Mouse (Mus musculus) thymus, postnatal 0 days (tissue): Measurements from ENCODE around the gene Tpi1. TPM values are rescaled to one million over a fixed set of nuclear protein-coding genes. Genes with fewer than 3 reads are reported as not detected.
"Not testable (repeated sequence)": the region's sequence is repeated elsewhere in the genome, so short reads cannot be mapped to it uniquely, and the experiment has no call there.

Experiments used
- DNase-seq: peaks from one replicate; pipeline ENCODE4 v3.0.0-alpha.2; 2015; ENCODE audit warnings: low spot score
- polyA plus RNA-seq: library from polyadenylated mRNA; unstranded; fragments of >200 nt; fragmentation: Nextera tagmentation; extraction: Ambion mirVana; gene quantifications from 2 replicates; pipeline ENCODE4 v1.2.1, GENCODE M21; 2015

The Tpi1 gene
- polyA plus RNA-seq, 1 experiment from 2014 or later, result 231 TPM

DNA sequence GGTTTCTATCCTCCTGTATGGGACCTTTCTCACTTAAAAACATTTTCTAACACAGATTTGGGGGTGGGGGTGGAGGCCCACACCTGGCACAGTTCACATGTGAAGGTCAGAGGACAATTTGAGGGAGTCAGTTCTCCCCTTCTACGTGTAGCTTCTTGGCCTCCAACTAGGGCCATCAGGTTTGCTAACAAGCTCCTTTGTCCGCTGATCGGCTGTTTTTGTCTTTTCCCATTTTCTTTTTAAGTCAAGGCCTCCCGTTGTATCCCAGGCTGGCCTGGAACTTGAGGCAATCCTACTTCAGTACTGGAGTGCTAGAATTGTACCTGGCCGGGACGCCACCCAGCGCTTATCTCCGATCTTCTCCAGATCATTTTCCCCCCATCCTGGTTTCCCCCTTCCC is 17.6 kb upstream of the Tpi1 start:
- no peak for DNase-seq

DNA sequence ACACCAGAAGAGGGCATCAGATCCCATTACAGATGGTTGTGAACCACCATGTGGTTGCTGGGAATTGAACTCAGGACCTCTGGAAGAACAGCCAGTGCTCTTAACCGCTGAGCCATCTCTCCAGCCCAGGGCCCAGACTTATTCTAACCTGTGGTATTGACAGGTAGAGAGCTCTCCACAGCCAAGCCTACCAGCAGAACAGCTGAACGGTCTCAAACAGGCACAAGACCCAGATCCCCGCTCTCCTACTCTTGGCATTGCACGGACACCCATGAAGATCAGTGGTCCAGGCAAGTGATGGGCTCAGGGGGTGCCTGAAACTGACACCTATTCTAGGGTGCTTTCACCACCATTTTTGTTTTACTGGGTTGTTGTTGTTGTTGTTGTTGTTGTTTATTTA is 17.1 kb upstream of the Tpi1 start:
- DNase-seq, result not testable (repeated sequence)

DNA sequence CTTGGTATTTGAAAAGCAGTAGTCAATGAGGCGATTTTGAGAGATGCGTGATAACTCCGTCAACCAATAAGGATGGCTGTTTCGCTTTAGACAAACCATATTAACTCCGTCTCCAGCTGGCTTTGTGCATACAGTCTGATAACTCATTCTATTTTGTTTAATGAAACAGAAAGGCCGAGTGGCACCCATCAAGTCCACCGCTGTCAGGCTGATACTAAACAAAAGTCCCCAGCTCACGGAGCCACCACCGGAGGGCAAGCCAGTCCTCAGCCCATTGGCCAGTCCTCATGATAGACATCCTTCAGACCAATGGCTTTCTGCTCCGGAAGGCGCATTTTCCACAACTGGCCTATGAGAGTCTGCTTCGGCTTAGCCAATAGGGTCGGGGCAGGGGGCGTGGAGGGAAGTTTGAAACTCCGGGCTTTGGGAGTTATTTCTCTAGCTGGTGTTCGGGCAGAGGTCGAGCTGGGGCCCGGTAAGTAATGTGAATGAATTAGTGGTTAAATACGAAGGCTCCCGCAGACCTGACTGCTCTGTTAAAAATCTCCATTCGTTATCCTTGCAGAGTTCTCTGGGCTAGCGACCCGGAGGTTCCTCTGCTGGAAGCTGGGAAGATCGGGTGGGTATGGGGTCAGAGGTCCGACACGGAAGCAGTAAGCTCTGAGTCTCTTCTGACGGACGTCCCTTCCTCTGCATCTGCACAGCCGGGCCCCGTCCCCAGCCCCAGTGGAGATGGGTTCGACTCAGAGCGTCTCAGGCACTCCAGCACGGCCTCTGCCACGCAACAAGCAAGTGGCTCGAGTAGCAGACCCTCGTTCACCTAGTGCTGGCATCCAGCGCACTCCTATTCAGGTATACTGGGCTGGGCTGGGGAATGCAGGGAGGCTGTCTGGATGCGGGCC is 16.0 kb upstream of the Tpi1 start:
- peak; percentile 96 for DNase-seq

DNA sequence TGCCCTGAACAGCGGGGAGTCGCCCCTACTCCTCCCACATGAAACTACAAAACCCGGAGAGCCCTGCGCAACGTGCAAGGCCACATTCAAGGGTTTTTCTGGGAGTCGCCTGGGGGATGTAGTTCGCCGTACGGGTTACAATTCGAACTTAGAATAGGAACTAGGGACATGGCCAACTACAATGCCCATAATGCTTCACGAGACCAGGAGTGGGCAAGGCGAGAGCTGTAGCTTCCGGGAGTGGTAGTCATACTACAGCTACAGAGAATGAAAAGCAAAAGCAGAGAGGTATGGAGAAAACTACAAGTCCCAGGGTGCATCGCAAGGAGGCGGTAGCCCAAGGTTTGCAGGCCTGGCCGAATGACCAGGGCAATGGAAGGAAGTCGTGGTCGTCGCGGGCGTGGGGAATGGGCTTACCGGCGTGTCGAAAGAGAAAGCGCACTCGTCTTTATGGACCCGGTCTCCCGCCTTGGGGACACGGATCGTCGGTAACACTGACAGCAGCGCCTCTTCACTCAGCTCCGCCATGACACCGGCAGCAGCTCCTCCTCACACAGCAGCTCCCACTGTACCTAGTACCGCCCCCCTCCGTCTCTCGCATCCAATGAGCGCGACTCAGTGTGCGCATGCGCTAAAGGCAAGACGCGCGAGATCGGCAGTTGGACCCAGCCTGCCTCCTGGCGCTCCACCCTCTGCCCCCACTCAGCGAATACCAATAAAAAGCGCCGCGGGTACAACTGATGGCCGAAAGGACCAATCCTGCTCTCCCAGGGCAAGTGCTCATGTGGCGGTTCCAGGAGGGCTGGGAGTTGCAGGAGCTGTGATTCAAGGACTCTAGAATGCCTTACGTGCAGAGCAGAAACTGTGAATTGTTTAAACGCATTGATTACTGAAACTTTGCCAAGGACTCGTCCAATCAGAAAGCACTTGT is 15.0 kb upstream of the Tpi1 start, which contains the start of the genes Usp5 and Cdca3:
Usp5 (minus strand) TSS at position 617 of the 931 bp plus-strand sequence.
Cdca3 (plus strand) TSS at position 680 of the 931 bp plus-strand sequence.
- DNase-seq, result peak; percentile 100

DNA sequence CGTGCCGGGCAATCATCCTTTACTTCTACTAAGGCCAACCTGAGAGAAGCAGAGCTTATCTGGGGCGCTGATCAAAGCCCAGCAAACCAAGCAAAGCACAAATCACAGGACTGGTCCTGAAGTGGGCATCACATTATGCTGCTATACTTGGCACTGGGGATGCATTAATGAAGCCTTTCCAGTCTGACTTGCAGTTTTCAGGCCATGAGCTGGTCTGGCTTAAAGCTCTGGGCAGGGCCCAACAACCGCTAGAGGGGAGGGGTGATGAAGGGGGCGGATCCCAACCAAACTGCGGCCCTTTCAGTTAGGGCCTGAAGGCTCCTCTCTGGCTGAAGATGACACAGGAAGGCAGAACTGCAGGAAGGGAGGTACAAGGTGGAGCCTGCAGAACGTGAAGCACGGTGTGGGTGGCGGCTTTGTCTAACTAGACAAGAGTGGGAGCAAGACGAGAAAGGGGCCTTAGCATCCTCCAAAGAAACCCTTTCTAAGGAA is 14.1 kb upstream of the Tpi1 start:
- peak; percentile 32 for DNase-seq

DNA sequence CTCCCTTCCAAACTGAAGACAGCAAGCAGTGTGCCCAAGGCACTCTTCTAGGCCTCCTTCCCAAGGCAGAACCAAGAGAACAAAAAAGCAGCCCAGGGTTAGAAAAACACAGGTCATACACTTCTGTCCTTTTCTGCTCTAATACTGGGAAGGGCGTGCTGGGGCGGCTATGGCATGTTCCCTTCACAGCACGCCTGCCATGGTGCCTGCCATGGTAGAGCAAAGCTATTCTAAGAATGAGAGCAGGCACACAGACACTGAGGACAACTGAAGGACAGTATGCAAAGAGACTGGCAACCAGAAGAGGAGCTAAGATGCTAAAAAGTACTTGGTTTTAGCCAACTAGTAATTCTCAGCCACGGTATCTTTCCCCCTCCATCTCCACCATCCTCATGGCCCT is 8.0 kb upstream of the Tpi1 start:
- DNase-seq, result no peak

- DNase-seq, result no peak
These were observed 6.8 kb upstream of the Tpi1 start for GRCm38 (mm10) chr6:124820891-124821290.

DNA sequence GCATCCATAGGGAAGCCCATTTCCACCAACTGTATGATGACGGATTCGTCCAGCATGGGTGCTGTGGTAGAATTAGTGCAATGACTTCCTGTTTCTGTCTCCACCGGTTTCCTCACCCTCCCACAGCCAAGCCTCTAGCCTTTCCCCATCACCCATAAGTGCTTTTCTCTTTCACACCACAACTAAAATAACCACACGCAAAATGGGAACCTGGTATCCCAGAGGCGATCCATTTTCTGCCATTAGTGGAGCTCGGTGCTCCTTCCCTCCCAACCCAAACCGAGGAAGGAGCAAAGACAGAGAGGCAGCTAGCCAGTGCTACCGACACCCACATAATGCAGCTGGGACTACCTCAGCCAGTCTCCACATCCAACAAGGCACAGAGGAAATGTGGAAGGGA is 3.9 kb upstream of the Tpi1 start:
- DNase-seq, result no peak

DNA sequence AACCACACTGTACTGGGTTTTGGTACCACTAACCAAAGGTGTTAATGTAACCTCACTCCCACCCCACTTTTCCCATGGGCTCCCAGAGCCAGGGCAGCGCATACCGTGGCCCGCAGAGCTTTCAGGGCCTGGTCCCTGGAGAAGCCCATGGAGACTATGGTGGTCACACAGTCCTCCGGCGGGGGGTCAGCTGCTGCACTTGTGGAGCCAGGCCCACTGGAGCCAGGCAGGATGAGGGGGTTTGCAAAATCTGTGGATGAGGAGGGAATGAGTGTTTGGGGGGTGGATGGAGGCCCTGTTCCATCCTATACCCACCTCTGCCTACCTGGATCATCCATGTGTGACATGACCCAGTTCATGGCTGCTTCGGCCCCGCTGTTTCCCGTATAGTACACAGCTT is 3.5 kb upstream of the Tpi1 start:
- no peak for DNase-seq

- no peak for DNase-seq
These were observed 3.0 kb upstream of the Tpi1 start for GRCm38 (mm10) chr6:124817125-124817524.

DNA sequence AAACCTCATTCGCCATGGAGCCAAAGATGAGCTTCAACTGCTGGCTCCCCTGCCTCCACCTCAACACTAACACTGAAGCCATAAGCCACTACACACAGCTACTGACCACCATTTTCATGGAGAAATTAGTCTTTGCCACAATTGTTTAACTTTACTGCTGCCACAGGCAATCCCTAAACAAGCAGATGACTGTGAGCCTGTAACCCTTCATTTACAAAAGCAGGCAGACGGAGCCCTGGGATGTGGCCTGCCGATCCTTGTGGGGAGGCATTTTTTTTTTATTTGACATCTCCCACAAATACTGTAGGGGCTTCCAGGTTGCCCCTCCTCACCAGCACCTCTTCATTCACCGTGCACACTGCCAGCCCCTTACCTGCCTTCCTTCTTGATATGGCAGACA is 2.5 kb upstream of the Tpi1 start:
- no peak for DNase-seq

GRCm38 (mm10) chr6:124814858-124815774 is 1.0 kb upstream of the Tpi1 start:
- no peak for DNase-seq

DNA sequence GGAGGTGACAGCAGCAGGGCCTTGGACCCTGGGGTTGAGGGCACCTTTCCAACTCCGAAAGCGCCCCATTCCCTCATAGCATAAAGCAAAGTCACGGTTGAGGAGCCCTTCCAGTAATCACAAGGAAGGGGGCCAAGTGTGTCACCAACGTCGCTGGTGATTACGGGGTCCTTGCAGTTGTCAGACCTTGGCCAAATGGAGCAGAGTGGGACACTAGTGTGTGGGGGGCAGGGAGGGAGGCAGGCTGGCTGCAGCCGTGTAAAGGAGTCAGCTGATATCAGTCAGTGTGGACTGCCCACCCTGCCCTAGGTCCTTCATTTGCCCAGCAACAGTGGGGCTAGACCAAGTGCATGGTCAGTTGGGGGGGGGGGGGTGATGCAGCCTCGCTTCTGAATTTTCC is 352 bp upstream of the Tpi1 start:
- DNase-seq, result no peak

GRCm38 (mm10) chr6:124813496-124813895 is 600 bp downstream of the Tpi1 start:
- peak; percentile 73 for DNase-seq

- no peak for DNase-seq
These were observed 1.2 kb downstream of the Tpi1 start for GRCm38 (mm10) chr6:124812848-124813247.

GRCm38 (mm10) chr6:124811701-124812560 is 2.2 kb downstream of the Tpi1 start:
- DNase-seq, result no peak

DNA sequence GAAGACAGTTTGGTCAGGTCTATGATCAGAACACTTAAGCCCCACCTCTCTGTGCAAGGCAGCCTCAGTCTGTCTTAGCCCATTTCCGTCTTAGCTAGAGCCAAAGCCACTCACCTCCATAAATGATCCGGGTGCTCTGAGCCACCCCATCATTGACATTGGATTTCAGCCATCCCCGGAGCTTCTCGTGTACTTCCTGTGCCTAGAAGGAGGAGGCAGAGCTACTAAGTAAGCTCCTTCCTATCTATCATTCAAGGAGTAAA is 2.8 kb downstream of the Tpi1 start:
- DNase-seq, result no peak

DNA sequence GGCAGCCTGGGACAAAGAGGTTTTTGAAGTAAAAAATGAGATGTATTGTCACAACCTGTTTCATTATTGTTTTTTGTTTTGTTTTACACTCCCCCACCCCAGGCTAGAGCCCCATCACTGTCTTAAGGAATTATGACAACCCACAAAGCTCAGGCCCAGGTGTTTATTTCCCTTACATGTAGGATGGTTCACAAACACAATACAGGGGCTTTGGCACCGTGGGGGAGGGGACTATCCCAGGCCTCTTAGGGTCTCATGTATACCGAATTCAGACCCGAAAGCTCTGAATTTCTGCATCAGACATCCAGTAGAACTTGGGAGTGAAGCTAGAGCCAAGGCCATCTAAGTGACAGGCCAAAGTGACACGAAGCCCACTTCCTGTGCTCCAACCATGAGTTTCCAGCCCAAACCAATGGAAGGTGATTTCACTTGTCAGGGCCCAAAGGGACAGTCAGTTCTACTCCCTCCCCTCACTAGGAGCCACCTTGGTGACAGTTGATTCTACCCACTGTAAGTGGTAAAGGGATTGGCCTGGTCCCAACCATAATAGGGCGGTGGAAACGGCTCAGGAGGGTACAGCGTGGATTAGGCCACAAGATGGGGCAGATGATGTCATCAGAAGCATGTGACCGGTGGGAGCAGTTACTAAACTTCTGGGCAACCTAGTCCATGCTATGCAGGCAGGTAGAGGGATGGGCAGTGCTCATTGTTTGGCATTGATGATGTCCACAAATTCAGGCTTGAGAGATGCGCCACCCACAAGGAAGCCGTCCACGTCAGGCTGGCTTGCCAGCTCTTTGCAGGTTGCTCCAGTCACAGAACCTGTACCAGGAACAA is 3.3 kb downstream of the Tpi1 start:
- not testable (repeated sequence) for DNase-seq
